Mouse (Mus musculus): ENCODE measurements around the gene Taar7d. TPM values are rescaled to one million over a fixed set of nuclear protein-coding genes. Genes with fewer than 3 reads are reported as not detected.
"Not testable (repeated sequence)": the region's sequence is repeated elsewhere in the genome, so short reads cannot be mapped to it uniquely, and the experiment has no call there.

Gene Taar7d
- polyA plus RNA-seq, 1 experiment: not detected

GRCm38 (mm10) chr10:24052039-24052438 is 25.0 kb downstream of the Taar7d start:
- 83% methylated on average over 5 of the region's 5 CpGs for WGBS

GRCm38 (mm10) chr10:24058986-24059385 is 32.0 kb downstream of the Taar7d start:
- Histone ChIP-seq H3K4me1 (ENCODE audit: control insufficient read depth, insufficient read depth, low read length) (no peaks in the 10 kb centered on the region), H3K27ac (ENCODE audit: insufficient read depth, low read depth, low read length) (no peak overlapping the region), H3K36me3 (ENCODE audit: control insufficient read depth, insufficient read depth, low read length) (no peaks in the 10 kb centered on the region), H3K4me3 (ENCODE audit: insufficient read depth, low read depth, low read length) (no peak overlapping the region), H3K27me3 (replicated peaks; ENCODE audit: control insufficient read depth, insufficient read depth, low read length) (no peaks in the 10 kb centered on the region)
- 76% methylated on average over 3 of the region's 3 CpGs for whole genome bisulfite sequencing
- TF ChIP-seq POLR2A (IDR thresholded peaks at IDR 0.05; ENCODE audit: low read depth, low read length) (no peak), CTCF (conservative IDR thresholded peaks at IDR 0.05; ENCODE audit: insufficient read depth, insufficient read length, low read depth, low read length) (no peak)
- DNase-seq: no peak

More at GRCm38 (mm10) chr10:24052039-24052438, 25.0 kb downstream of the Taar7d start:
- Histone ChIP-seq H3K36me3 (ENCODE audit: control insufficient read depth, insufficient read depth, low read length) (no peaks in the 10 kb centered on the region), H3K4me1 (ENCODE audit: control insufficient read depth, insufficient read depth, low read length) (no peaks in the 10 kb centered on the region), H3K4me3 (ENCODE audit: insufficient read depth, low read depth, low read length) (no peak overlapping the region), H3K27me3 (replicated peaks; ENCODE audit: control insufficient read depth, insufficient read depth, low read length) (no peaks in the 10 kb centered on the region; the same call in 1 of the 2 replicates), H3K27ac (ENCODE audit: insufficient read depth, low read depth, low read length) (no peak overlapping the region)
- no peak for TF ChIP-seq CTCF (conservative IDR thresholded peaks at IDR 0.05; ENCODE audit: insufficient read depth, insufficient read length, low read depth, low read length)
- no peak for TF ChIP-seq POLR2A (IDR thresholded peaks at IDR 0.05; ENCODE audit: low read depth, low read length)
- no peak for DNase-seq

DNA sequence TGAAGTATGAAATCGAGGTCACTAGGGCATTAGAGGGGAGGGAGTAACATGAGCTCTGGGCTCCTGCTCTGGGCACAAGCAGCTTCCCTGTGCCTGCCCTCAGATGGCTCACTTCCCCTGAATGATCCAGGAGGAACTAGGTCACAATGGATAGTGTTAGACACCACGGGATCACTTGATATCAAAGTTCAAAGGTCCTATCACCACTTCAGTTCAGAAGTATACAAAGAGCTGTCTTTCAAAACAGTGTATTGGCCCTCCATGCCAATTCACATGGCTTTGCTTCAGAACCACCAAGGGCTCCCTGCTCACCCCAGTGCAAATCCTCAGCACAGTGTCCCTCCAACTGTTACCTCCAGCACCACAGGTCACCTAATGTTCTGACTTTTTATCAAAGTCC is 47.7 kb downstream of the Taar7d start:
- not testable (repeated sequence) for H3K27ac ChIP-seq (ENCODE audit: insufficient read depth, low read depth, low read length); H3K4me3 ChIP-seq (ENCODE audit: insufficient read depth, low read depth, low read length); H3K4me1 ChIP-seq (ENCODE audit: control insufficient read depth, insufficient read depth, low read length); DNase-seq; H3K27me3 ChIP-seq (replicated peaks; ENCODE audit: control insufficient read depth, insufficient read depth, low read length); H3K36me3 ChIP-seq (ENCODE audit: control insufficient read depth, insufficient read depth, low read length)
- 14% methylated on average over 2 of the region's 2 CpGs for WGBS

DNA sequence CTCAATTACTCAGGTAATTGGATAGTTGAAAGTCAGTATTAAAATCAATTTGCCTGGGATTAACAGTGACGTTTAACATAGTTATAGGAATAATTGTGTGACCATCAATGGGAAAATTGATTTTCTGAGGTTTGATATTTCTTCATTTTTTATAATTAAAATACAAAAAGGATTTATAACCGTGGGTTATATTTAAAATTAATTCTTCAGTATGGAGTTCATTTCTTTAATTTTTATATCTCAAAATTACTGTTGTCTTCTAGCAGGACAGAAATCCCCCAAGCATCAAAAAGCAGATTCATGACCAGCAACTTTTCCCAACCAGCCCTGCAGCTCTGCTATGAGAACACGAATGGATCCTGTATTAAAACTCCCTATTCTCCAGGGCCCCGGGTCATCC is 49.2 kb downstream of the Taar7d start, which contains the start of gene Taar8a:
Gene Taar8a (plus strand): TSS at position 301 of the 400 bp plus-strand sequence.
- not testable (repeated sequence) for DNase-seq; H3K36me3 ChIP-seq (ENCODE audit: control insufficient read depth, insufficient read depth, low read length); H3K27ac ChIP-seq (ENCODE audit: insufficient read depth, low read depth, low read length); H3K4me1 ChIP-seq (ENCODE audit: control insufficient read depth, insufficient read depth, low read length); H3K27me3 ChIP-seq (replicated peaks; ENCODE audit: control insufficient read depth, insufficient read depth, low read length); H3K4me3 ChIP-seq (ENCODE audit: insufficient read depth, low read depth, low read length)
- WGBS: 94% methylated on average over 2 of the region's 4 CpGs

Other genes starting within 250 kb of the Taar7d start
- 901 and 1,136 TPM in 2 replicates for gene Rps12, start 239.9 kb upstream of the Taar7d start, polyA plus RNA-seq (2012; rRNA removed)
- gene Slc18b1, start 230.2 kb upstream of the Taar7d start, polyA plus RNA-seq (2012; rRNA removed): 14.8 and 15.6 TPM in 2 replicates
- 0.57 and 0.59 TPM in 2 replicates for gene Vnn3, start 175.8 kb upstream of the Taar7d start, polyA plus RNA-seq (2012; rRNA removed)
- 69.6 and 78.5 TPM in 2 replicates for gene Vnn1, start 132.5 kb upstream of the Taar7d start, polyA plus RNA-seq (2012; rRNA removed)
- gene Taar1, start 106.9 kb upstream of the Taar7d start, polyA plus RNA-seq (2012; rRNA removed): not detected in 2 replicates
- gene Taar2, start 88.7 kb upstream of the Taar7d start, polyA plus RNA-seq (2012; rRNA removed): not detected in 2 replicates
- not detected in 2 replicates for gene Taar3, start 77.7 kb upstream of the Taar7d start, polyA plus RNA-seq (2012; rRNA removed)
- not detected in 2 replicates for gene Taar4, start 66.7 kb upstream of the Taar7d start, polyA plus RNA-seq (2012; rRNA removed)
- 0.08 TPM in 1 of 2 replicates, not detected in the other for gene Taar5, start 56.5 kb upstream of the Taar7d start, polyA plus RNA-seq (2012; rRNA removed)
- gene Taar6, start 41.6 kb upstream of the Taar7d start, polyA plus RNA-seq (2012; rRNA removed): not detected in 2 replicates
- gene Taar7a, start 33.7 kb upstream of the Taar7d start, polyA plus RNA-seq (2012; rRNA removed): not detected in 2 replicates
- gene Taar7b, start 27.3 kb upstream of the Taar7d start, polyA plus RNA-seq (2012; rRNA removed): not detected in 2 replicates
- not detected in 2 replicates for gene Taar7e, start 10.4 kb downstream of the Taar7d start, polyA plus RNA-seq (2012; rRNA removed)
- gene Taar7f, start 22.3 kb downstream of the Taar7d start, polyA plus RNA-seq (2012; rRNA removed): not detected in 2 replicates
- gene Taar8a, start 49.3 kb downstream of the Taar7d start, polyA plus RNA-seq (2012; rRNA removed): not detected in 2 replicates
- not detected in 2 replicates for gene Taar8b, start 65.1 kb downstream of the Taar7d start, polyA plus RNA-seq (2012; rRNA removed)
- gene Taar8c, start 74.7 kb downstream of the Taar7d start, polyA plus RNA-seq (2012; rRNA removed): not detected in 2 replicates
- not detected in 2 replicates for gene Taar9, start 82.3 kb downstream of the Taar7d start, polyA plus RNA-seq (2012; rRNA removed)
- 168 and 197 TPM in 2 replicates for gene Stx7, start 122.1 kb downstream of the Taar7d start, polyA plus RNA-seq (2012; rRNA removed)
- 0.06 and 0.23 TPM in 2 replicates for gene Moxd1, start 196.3 kb downstream of the Taar7d start, polyA plus RNA-seq (2012; rRNA removed)

Data from kidney, adult 2 months (tissue).